Mouse (Mus musculus): ENCODE data around the gene Stag3.

DNA sequence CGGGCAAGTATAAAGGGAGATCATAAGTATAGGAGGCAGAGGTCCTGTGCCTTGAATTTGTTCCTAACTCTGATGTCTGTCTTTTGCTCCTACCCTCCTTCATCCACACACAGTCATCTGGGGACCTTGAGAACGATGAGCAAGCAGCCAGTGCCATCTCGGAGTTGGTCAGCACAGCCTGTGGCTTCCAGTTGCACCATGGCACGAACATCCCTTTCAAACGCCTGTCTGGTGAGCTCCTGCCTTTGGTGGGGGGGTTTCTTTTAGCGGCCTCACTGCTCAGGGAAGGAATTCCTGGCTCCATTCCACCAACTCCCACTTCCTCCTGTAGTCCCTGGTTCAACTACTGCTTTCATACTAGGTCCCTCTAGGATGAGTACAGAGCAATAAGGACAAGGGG is 21.5 kb upstream of the Stag3 start:
- TF ChIP-seq POLR2A (IDR thresholded peaks at IDR 0.05; ENCODE audit: insufficient read length, low read depth) (no peak), USF1 (IDR thresholded peaks at IDR 0.05; ENCODE audit: low read depth) (no peak), E2F4 (IDR thresholded peaks at IDR 0.05; ENCODE audit: insufficient read depth) (no peak), MAX (IDR thresholded peaks at IDR 0.05; ENCODE audit: low read depth) (no peak), TCF3 (IDR thresholded peaks at IDR 0.05; ENCODE audit: insufficient read length, low read depth) (no peak), REST (IDR thresholded peaks at IDR 0.05; ENCODE audit: insufficient read depth, insufficient read length) (no peak), POLR2AphosphoS2 (IDR thresholded peaks at IDR 0.05; ENCODE audit: insufficient read length, low read depth) (no peak), TCF12 (IDR thresholded peaks at IDR 0.05; ENCODE audit: insufficient read depth, poor library complexity, severe bottlenecking) (no peak), MYOD1 (IDR thresholded peaks at IDR 0.05; ENCODE audit: control insufficient read depth in 1 of 3, insufficient read length in 2 of 3, low read depth in 2 of 3) (no peak), MYOG (IDR thresholded peaks at IDR 0.05; ENCODE audit: control insufficient read depth in 1 of 3, insufficient read depth in 1 of 3, insufficient read length in 2 of 3, low read depth in 2 of 3) (no peak), CEBPB (IDR thresholded peaks at IDR 0.05; ENCODE audit: insufficient read depth, poor library complexity, severe bottlenecking) (no peak), SRF (IDR thresholded peaks at IDR 0.05; ENCODE audit: control insufficient read depth, insufficient read length, low read depth) (no peak)

All from myocyte (in vitro differentiated cells).